Mouse (Mus musculus) MEL (cell line): ENCODE results near the gene Camta2. TPM values are rescaled to one million over a fixed set of nuclear protein-coding genes. Genes with fewer than 3 reads are reported as not detected.

ENCODE experiments used
- DNase-seq: peaks from one replicate; pipeline ENCODE4 v3.0.0; 2011; ENCODE audit warnings: low read depth, low spot score
- H3K27ac ChIP-seq: 2 replicates; pipeline ENCODE4 v1.5.1; 2012; ENCODE audit warnings: low read depth, mild to moderate bottlenecking, control low read depth, low read length, moderate library complexity; ENCODE audit not compliant: control insufficient read depth
- H3K27me3 ChIP-seq, 2 experiments: fragments of 150-350 bp in 1 of 2; sonication (generic) in 1 of 2; 2 replicates each; pipeline ENCODE4 v1.6.1; 2012; ENCODE audit warnings: low read length in 2 of 2, mild to moderate bottlenecking in 2 of 2, improper control_type of control experiment in 1 of 2, moderate library complexity in 1 of 2; ENCODE audit not compliant: insufficient read depth in 2 of 2, control insufficient read depth in 1 of 2
- H3K36me3 ChIP-seq, 2 experiments: 2 replicates each; pipeline ENCODE4 v1.6.1; 2012 to 2014; ENCODE audit warnings: low read length in 2 of 2, improper control_type of control experiment in 1 of 2, inconsistent platforms in 1 of 2, mild to moderate bottlenecking in 1 of 2; ENCODE audit not compliant: insufficient read depth in 2 of 2, control insufficient read depth in 1 of 2
- H3K4me1 ChIP-seq, 2 experiments: fragments of 150-350 bp in 1 of 2; sonication (generic) in 1 of 2; 2 replicates each; pipeline ENCODE4 v1.6.1; 2012; ENCODE audit warnings: low read length in 2 of 2, improper control_type of control experiment in 1 of 2, mild to moderate bottlenecking in 1 of 2; ENCODE audit not compliant: insufficient read depth in 2 of 2, control insufficient read depth in 1 of 2
- H3K4me3 ChIP-seq, 2 experiments: fragments of 150-350 bp in 1 of 2; sonication (generic) in 1 of 2; 2 replicates each; pipeline ENCODE4 v1.5.1; 2012; ENCODE audit warnings: low read depth in 2 of 2, low read length in 2 of 2, mild to moderate bottlenecking in 2 of 2, moderate library complexity in 2 of 2, control low read depth in 1 of 2, improper control_type of control experiment in 1 of 2; ENCODE audit not compliant: control insufficient read depth in 1 of 2, insufficient read depth in 1 of 2
- H3K79me2 ChIP-seq: 2 replicates; pipeline ENCODE4 v1.6.1; 2012; ENCODE audit warnings: mild to moderate bottlenecking, low read length, moderate library complexity; ENCODE audit not compliant: control insufficient read depth, poor library complexity, insufficient read depth
- H3K9ac ChIP-seq: 2 replicates; pipeline ENCODE4 v1.6.1; 2012; ENCODE audit warnings: low read depth, mild to moderate bottlenecking, control low read depth, low read length, moderate library complexity; ENCODE audit not compliant: control insufficient read depth, poor library complexity, severe bottlenecking
- H3K9me3 ChIP-seq: fragments of 150-350 bp; sonication (generic); replicated peaks from 2 replicates; pipeline ENCODE4 v1.6.1; 2012; ENCODE audit warnings: mild to moderate bottlenecking, low read length, improper control_type of control experiment, moderate library complexity; ENCODE audit not compliant: insufficient read depth
- BHLHE40 ChIP-seq: IDR thresholded peaks from 2 replicates; pipeline ENCODE4 v1.6.1; 2012; ENCODE audit warnings: low read depth, mild to moderate bottlenecking, inconsistent platforms, low read length, improper control_type of control experiment, borderline replicate concordance
- CHD2 ChIP-seq: IDR thresholded peaks from 2 replicates; pipeline ENCODE4 v1.6.1; 2011; ENCODE audit warnings: low read length, improper control_type of control experiment
- CTCF ChIP-seq, 3 experiments: IDR thresholded peaks in 2 of 3; conservative IDR thresholded peaks in 1 of 3; 2 replicates each; pipeline ENCODE4 v1.5.1; 2011 to 2012; ENCODE audit warnings: low read length in 3 of 3, low read depth in 2 of 3, mild to moderate bottlenecking in 2 of 3, improper control_type of control experiment in 1 of 3, inconsistent platforms in 1 of 3, mixed read lengths in 1 of 3, moderate library complexity in 1 of 3; ENCODE audit not compliant: control insufficient read depth in 1 of 3, insufficient read depth in 1 of 3, poor library complexity in 1 of 3, severe bottlenecking in 1 of 3
- ETS1 ChIP-seq: IDR thresholded peaks from 2 replicates; pipeline ENCODE4 v1.6.1; 2012; ENCODE audit warnings: low read depth, mild to moderate bottlenecking, inconsistent platforms, low read length, improper control_type of control experiment, moderate library complexity
- GATA1 ChIP-seq: IDR thresholded peaks from 2 replicates; pipeline ENCODE4 v1.6.1; 2011; ENCODE audit warnings: low read depth, low read length, improper control_type of control experiment
- HCFC1 ChIP-seq: IDR thresholded peaks from 2 replicates; pipeline ENCODE4 v1.6.1; 2012; ENCODE audit warnings: low read depth, mild to moderate bottlenecking, inconsistent platforms, low read length, improper control_type of control experiment, moderate library complexity
- JUND ChIP-seq: IDR thresholded peaks from 2 replicates; pipeline ENCODE4 v1.6.1; 2011; ENCODE audit warnings: low read depth, mild to moderate bottlenecking, improper control_type of control experiment, low read length
- KAT2A ChIP-seq: conservative IDR thresholded peaks from 2 replicates; pipeline ENCODE4 v1.6.1; 2012; ENCODE audit warnings: low read depth, low read length, improper control_type of control experiment, inconsistent platforms
- MAFK ChIP-seq: IDR thresholded peaks from 2 replicates; pipeline ENCODE4 v1.6.1; 2011; ENCODE audit warnings: low read depth, mild to moderate bottlenecking, low read length, improper control_type of control experiment, borderline replicate concordance
- MAX ChIP-seq: IDR thresholded peaks from 2 replicates; pipeline ENCODE4 v1.6.1; 2011; ENCODE audit warnings: low read length, improper control_type of control experiment
- MAZ ChIP-seq: IDR thresholded peaks from 2 replicates; pipeline ENCODE4 v1.6.1; 2012; ENCODE audit warnings: low read depth, mild to moderate bottlenecking, inconsistent platforms, low read length, improper control_type of control experiment
- MEF2A ChIP-seq: IDR thresholded peaks from 2 replicates; pipeline ENCODE4 v1.6.1; 2014; ENCODE audit warnings: low read depth, mild to moderate bottlenecking, inconsistent platforms, low read length, improper control_type of control experiment; ENCODE audit not compliant: poor library complexity, insufficient replicate concordance, severe bottlenecking; ENCODE audit errors: extremely low read depth
- MXI1 ChIP-seq: IDR thresholded peaks from 2 replicates; pipeline ENCODE4 v1.6.1; 2011; ENCODE audit warnings: mild to moderate bottlenecking, low read depth, low read length, improper control_type of control experiment
- MYC ChIP-seq: IDR thresholded peaks from 2 replicates; pipeline ENCODE4 v1.6.1; 2011; ENCODE audit warnings: low read depth, mild to moderate bottlenecking, low read length, improper control_type of control experiment, moderate library complexity
- NRF1 ChIP-seq: IDR thresholded peaks from 2 replicates; pipeline ENCODE4 v1.6.1; 2014; ENCODE audit warnings: low read depth, mild to moderate bottlenecking, inconsistent platforms, low read length, improper control_type of control experiment, moderate library complexity; ENCODE audit not compliant: poor library complexity, insufficient read depth, severe bottlenecking
- POLR2A ChIP-seq, 2 experiments: IDR thresholded peaks; 2 replicates each; pipeline ENCODE4 v1.6.1; 2011 to 2012; ENCODE audit warnings: low read length in 2 of 2, mild to moderate bottlenecking in 2 of 2, control low read depth in 1 of 2, improper control_type of control experiment in 1 of 2, low read depth in 1 of 2, moderate library complexity in 1 of 2; ENCODE audit not compliant: control insufficient read depth in 1 of 2, insufficient read depth in 1 of 2, poor library complexity in 1 of 2
- POLR2AphosphoS2 ChIP-seq: IDR thresholded peaks from 2 replicates; pipeline ENCODE4 v1.6.1; 2011; ENCODE audit warnings: low read length, improper control_type of control experiment
- RAD21 ChIP-seq: IDR thresholded peaks from 2 replicates; pipeline ENCODE4 v1.6.1; 2011; ENCODE audit warnings: mild to moderate bottlenecking, low read depth, low read length, improper control_type of control experiment
- RCOR1 ChIP-seq: IDR thresholded peaks from 2 replicates; pipeline ENCODE4 v1.6.1; 2012; ENCODE audit warnings: low read depth, mild to moderate bottlenecking, inconsistent platforms, low read length, improper control_type of control experiment
- SIN3A ChIP-seq: IDR thresholded peaks from 2 replicates; pipeline ENCODE4 v1.6.1; 2012; ENCODE audit warnings: low read length, improper control_type of control experiment, inconsistent platforms
- SMC3 ChIP-seq: IDR thresholded peaks from 2 replicates; pipeline ENCODE4 v1.6.1; 2011; ENCODE audit warnings: low read depth, low read length, improper control_type of control experiment
- TAL1 ChIP-seq: IDR thresholded peaks from 2 replicates; pipeline ENCODE4 v1.6.1; 2012; ENCODE audit warnings: mild to moderate bottlenecking, inconsistent platforms, low read length, moderate library complexity, mixed read lengths
- TBP ChIP-seq: IDR thresholded peaks from 2 replicates; pipeline ENCODE4 v1.8.0; 2011; ENCODE audit warnings: low read depth, low read length, improper control_type of control experiment
- TCF12 ChIP-seq: IDR thresholded peaks from 2 replicates; pipeline ENCODE4 v1.6.1; 2014; ENCODE audit warnings: low read depth, mild to moderate bottlenecking, inconsistent platforms, low read length, improper control_type of control experiment, moderate library complexity
- UBTF ChIP-seq: IDR thresholded peaks from 2 replicates; pipeline ENCODE4 v1.6.1; 2012; ENCODE audit warnings: low read depth, mild to moderate bottlenecking, inconsistent platforms, low read length, improper control_type of control experiment, moderate library complexity, borderline replicate concordance; ENCODE audit not compliant: insufficient read depth
- USF1 ChIP-seq: IDR thresholded peaks from 2 replicates; pipeline ENCODE4 v1.6.1; 2014; ENCODE audit warnings: low read depth, mild to moderate bottlenecking, inconsistent platforms, low read length, improper control_type of control experiment, moderate library complexity
- USF2 ChIP-seq, 2 experiments: IDR thresholded peaks; 2 replicates each; pipeline ENCODE4 v1.6.1; 2011 to 2012; ENCODE audit warnings: improper control_type of control experiment in 2 of 2, low read length in 2 of 2, borderline replicate concordance in 1 of 2, inconsistent platforms in 1 of 2, low read depth in 1 of 2, mild to moderate bottlenecking in 1 of 2; ENCODE audit not compliant: insufficient read depth in 1 of 2
- ZC3H11A ChIP-seq: IDR thresholded peaks from 2 replicates; pipeline ENCODE4 v1.6.1; 2012; ENCODE audit warnings: low read depth, mild to moderate bottlenecking, inconsistent platforms, low read length, improper control_type of control experiment
- ZKSCAN1 ChIP-seq: IDR thresholded peaks from 2 replicates; pipeline ENCODE4 v1.6.1; 2012; ENCODE audit warnings: low read depth, mild to moderate bottlenecking, inconsistent platforms, low read length, improper control_type of control experiment, moderate library complexity
- ZMIZ1 ChIP-seq: IDR thresholded peaks from 2 replicates; pipeline ENCODE4 v1.6.1; 2012; ENCODE audit warnings: low read depth, mild to moderate bottlenecking, inconsistent platforms, low read length, improper control_type of control experiment, moderate library complexity
- ZNF384 ChIP-seq: IDR thresholded peaks from 2 replicates; pipeline ENCODE4 v1.6.1; 2012; ENCODE audit warnings: low read depth, mild to moderate bottlenecking, inconsistent platforms, low read length, improper control_type of control experiment
- polyA plus RNA-seq, 2 experiments: library from polyadenylated mRNA; stranded (reverse) in 1 of 2; unstranded in 1 of 2; fragments of >175 nt in 1 of 2; fragments of >200 nt in 1 of 2; gene quantifications; 2 replicates each; pipeline versions ENCODE4 v1.2.1 to v1.2.4; 2012; ENCODE audit warnings: low replicate concordance in 2 of 2, low read depth in 1 of 2; ENCODE audit not compliant: insufficient read length in 2 of 2, insufficient read depth in 1 of 2, missing spikeins in 1 of 2
- total RNA-seq: library from RNA; depleted of rRNA; stranded (reverse); fragments of 300-350 nt; gene quantifications from 2 replicates; pipeline ENCODE4 v1.2.3, GENCODE M21; 2012

Gene Camta2
- total and polyA plus RNA-seq, 3 experiments: 1.9 to 15.0 TPM; not detected in 1

DNA sequence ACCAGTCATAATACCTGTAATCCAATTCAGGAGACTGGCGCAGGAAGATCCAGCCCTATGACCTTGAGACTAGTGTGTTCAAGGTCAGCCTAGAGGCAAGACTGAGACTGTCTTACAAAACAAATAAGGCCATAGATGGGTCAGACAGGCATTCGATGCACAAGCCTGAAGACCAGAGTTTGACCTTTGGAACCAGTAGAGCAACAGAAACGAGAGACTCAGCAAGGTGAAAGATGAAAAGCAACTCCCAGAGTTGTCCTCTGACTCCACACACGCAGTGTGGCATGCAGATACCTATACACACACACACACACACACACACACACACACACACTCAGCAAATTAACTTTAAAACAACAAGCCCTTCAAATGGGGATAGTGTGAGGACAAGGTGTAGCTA, 61.0 kb downstream of the Camta2 start:
- no peak overlapping the region for H3K27ac ChIP-seq
- H3K36me3 ChIP-seq: peaks cover 0 to 10% of the 10 kb centered on the region in 2 experiments; a peak in 2 of 4 replicates
- peaks cover 5 to 15% of the 10 kb centered on the region in 2 experiments for H3K4me1 ChIP-seq
- H3K79me2 ChIP-seq: no peaks in the 10 kb centered on the region
- no peak overlapping the region for H3K4me3 ChIP-seq
- H3K9ac ChIP-seq: no peak overlapping the region
- H3K27me3 ChIP-seq: no peaks in the 10 kb centered on the region
- no peaks in the 10 kb centered on the region for H3K9me3 ChIP-seq
- no peak for DNase-seq
- TF ChIP-seq ZNF384 (no peak), RCOR1 (no peak), KAT2A (no peak), ZMIZ1 (no peak), RAD21 (no peak), GATA1 (no peak), SIN3A (no peak), MAX (no peak)

DNA sequence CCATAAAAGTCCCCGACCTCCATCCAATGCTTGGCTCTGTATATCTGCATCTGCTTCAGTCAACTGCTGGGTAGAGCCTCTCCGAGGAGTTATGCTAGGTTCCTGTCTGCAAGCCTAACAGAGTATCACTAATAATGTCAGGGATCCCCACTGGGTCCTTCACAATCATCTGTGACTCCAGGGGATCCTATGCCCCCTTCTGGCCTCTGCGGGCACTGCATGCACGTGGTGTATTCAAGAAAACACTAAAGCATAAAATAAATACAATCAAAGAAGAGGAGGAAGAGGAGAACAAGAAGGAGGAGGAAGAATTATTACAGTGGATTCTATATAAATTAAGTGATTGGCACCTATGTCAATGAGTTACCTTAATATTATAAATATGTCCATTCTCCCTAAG, 62.4 kb downstream of the Camta2 start:
- Histone ChIP-seq H3K79me2 (no peaks in the 10 kb centered on the region), H3K4me1 (peaks cover 5 to 16% of the 10 kb centered on the region in 2 experiments), H3K27ac (no peak overlapping the region), H3K4me3 (no peak overlapping the region), H3K9ac (no peak overlapping the region), H3K36me3 (peaks cover 0 to 14% of the 10 kb centered on the region in 2 experiments; a peak in 2 of 4 replicates), H3K27me3 (no peaks in the 10 kb centered on the region), H3K9me3 (no peaks in the 10 kb centered on the region)
- peak; percentile 89 for DNase-seq
- TF ChIP-seq RCOR1 (no peak), ZC3H11A (peak; percentile 78), ZMIZ1 (no peak), ZKSCAN1 (no peak), CHD2 (no peak), GATA1 (no peak), TAL1 (no peak), MAZ (no peak), ETS1 (no peak), JUND (no peak), MXI1 (peak; percentile 55; the same call in 1 of the 2 replicates), UBTF (no peak), KAT2A (no peak), USF1 (peak; percentile 59), HCFC1 (no peak), TCF12 (no peak), MAFK (no peak), BHLHE40 (no peak), SMC3 (peak; percentile 91), POLR2A (IDR thresholded peaks at IDR 0.05; ENCODE audit: control insufficient read depth in 1 of 2, insufficient read depth in 1 of 2, low read depth in 1 of 2, low read length in 2 of 2, poor library complexity in 1 of 2) (no peak), MYC (peak; percentile 95), NRF1 (no peak), SIN3A (peak; percentile 62; the same call in 1 of the 2 replicates), ZNF384 (no peak), RAD21 (peak; percentile 76), CTCF (IDR thresholded peaks at IDR 0.05 in 2 of 3, conservative IDR thresholded peaks at IDR 0.05 in 1 of 3; ENCODE audit: control insufficient read depth in 1 of 3, insufficient read depth in 1 of 3, low read depth in 2 of 3, low read length in 3 of 3, poor library complexity in 1 of 3, severe bottlenecking in 1 of 3) (peak; percentile 79 to 81 (median 80)), MAX (peak; percentile 85), POLR2AphosphoS2 (no peak), USF2 (IDR thresholded peaks at IDR 0.05; ENCODE audit: borderline replicate concordance in 1 of 2, insufficient read depth in 1 of 2, low read depth in 1 of 2, low read length in 2 of 2) (no peak), TBP (no peak), MEF2A (no peak)
